Mouse (Mus musculus): ENCODE measurements around the gene Tc2n. TPM values are rescaled to one million over a fixed set of nuclear protein-coding genes. Genes with fewer than 3 reads are reported as not detected.

Tc2n gene
- polyA plus RNA-seq, 1 experiment: 0.10 TPM

GRCm38 (mm10) chr12:101758698-101759097 lies 40.4 kb upstream of the Tc2n start:
- TF ChIP-seq POLR2A (IDR thresholded peaks at IDR 0.05; ENCODE audit: borderline replicate concordance, insufficient read depth, low read length): no peak
- TF ChIP-seq CTCF (IDR thresholded peaks at IDR 0.05; ENCODE audit: borderline replicate concordance, insufficient read depth, low read depth, low read length): no peak
- H3K27me3 ChIP-seq (ENCODE audit: control insufficient read depth, insufficient read depth, low read length): no peaks in the 10 kb centered on the region
- DNase-seq: no peak
- H3K4me3 ChIP-seq (replicated peaks; ENCODE audit: insufficient read depth, low read depth, low read length): no peak overlapping the region
- H3K4me1 ChIP-seq (ENCODE audit: control insufficient read depth, insufficient read depth, low read length): peaks cover 3% of the 10 kb centered on the region; the same call in 1 of the 2 replicates
- H3K27ac ChIP-seq (ENCODE audit: insufficient read depth, low read length): no peak overlapping the region

DNA sequence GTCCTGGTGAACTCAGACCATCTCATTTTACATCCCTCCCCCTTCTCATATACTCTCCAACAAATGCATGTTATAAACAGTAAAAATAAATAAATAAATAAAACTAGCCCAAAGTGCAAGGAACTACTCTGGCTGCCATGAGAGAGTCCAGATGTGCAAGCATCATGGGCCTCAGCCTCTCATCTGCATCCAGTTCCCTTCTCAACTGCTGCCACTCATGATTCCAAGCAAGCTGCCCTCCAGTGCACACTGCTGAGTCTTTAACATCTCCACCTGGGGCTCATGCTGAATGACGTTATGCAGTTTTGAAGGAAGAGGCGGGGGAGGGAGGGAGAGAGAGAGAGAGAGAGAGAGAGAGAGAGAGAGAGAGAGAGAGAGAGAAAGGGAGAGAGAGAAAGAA lies 24.1 kb upstream of the Tc2n start:
- H3K4me3 ChIP-seq (replicated peaks; ENCODE audit: insufficient read depth, low read depth, low read length): no peak overlapping the region
- WGBS: 49% methylated on average over 2 of the region's 2 CpGs
- TF ChIP-seq POLR2A (IDR thresholded peaks at IDR 0.05; ENCODE audit: borderline replicate concordance, insufficient read depth, low read length) (no peak), CTCF (IDR thresholded peaks at IDR 0.05; ENCODE audit: borderline replicate concordance, insufficient read depth, low read depth, low read length) (no peak)
- no peaks in the 10 kb centered on the region for H3K27me3 ChIP-seq (ENCODE audit: control insufficient read depth, insufficient read depth, low read length)
- no peaks in the 10 kb centered on the region for H3K4me1 ChIP-seq (ENCODE audit: control insufficient read depth, insufficient read depth, low read length)
- H3K27ac ChIP-seq (ENCODE audit: insufficient read depth, low read length): no peak overlapping the region
- DNase-seq: no peak

DNA sequence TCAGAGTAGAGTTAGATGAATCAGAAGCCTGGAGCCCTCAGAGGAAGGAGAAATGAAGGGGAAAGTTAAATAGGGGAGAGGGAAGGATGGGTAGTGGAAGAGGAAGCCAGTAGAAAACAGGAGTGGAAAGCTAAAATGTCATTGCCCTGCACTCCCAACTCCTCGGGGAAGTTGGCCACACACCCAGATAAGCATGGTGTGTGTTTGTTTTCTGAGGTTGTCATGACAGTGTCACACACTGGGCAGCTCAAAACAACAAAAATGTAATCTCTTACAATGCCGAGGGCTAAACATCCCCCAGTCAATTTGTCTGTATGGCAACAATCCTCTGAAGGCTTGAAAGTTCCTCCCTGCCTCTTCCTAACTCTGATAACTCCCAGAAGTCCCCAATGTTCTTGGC lies 22.2 kb upstream of the Tc2n start:
- WGBS: 46% methylated on average over 2 of the region's 2 CpGs
- no peaks in the 10 kb centered on the region for H3K4me1 ChIP-seq (ENCODE audit: control insufficient read depth, insufficient read depth, low read length)
- H3K27me3 ChIP-seq (ENCODE audit: control insufficient read depth, insufficient read depth, low read length): no peaks in the 10 kb centered on the region
- no peak for DNase-seq
- TF ChIP-seq POLR2A (IDR thresholded peaks at IDR 0.05; ENCODE audit: borderline replicate concordance, insufficient read depth, low read length) (no peak), CTCF (IDR thresholded peaks at IDR 0.05; ENCODE audit: borderline replicate concordance, insufficient read depth, low read depth, low read length) (no peak)
- no peak overlapping the region for H3K4me3 ChIP-seq (replicated peaks; ENCODE audit: insufficient read depth, low read depth, low read length)
- no peak overlapping the region for H3K27ac ChIP-seq (ENCODE audit: insufficient read depth, low read length)

- Histone ChIP-seq H3K4me1 (ENCODE audit: control insufficient read depth, insufficient read depth, low read length) (no peaks in the 10 kb centered on the region), H3K4me3 (replicated peaks; ENCODE audit: insufficient read depth, low read depth, low read length) (no peak overlapping the region), H3K27me3 (ENCODE audit: control insufficient read depth, insufficient read depth, low read length) (no peaks in the 10 kb centered on the region), H3K27ac (ENCODE audit: insufficient read depth, low read length) (no peak overlapping the region)
- TF ChIP-seq POLR2A (IDR thresholded peaks at IDR 0.05; ENCODE audit: borderline replicate concordance, insufficient read depth, low read length) (no peak), CTCF (IDR thresholded peaks at IDR 0.05; ENCODE audit: borderline replicate concordance, insufficient read depth, low read depth, low read length) (no peak)
- 77% methylated on average over 2 of the region's 2 CpGs for WGBS
- DNase-seq: no peak
Measured at GRCm38 (mm10) chr12:101740045-101740444, 21.7 kb upstream of the Tc2n start.

DNA sequence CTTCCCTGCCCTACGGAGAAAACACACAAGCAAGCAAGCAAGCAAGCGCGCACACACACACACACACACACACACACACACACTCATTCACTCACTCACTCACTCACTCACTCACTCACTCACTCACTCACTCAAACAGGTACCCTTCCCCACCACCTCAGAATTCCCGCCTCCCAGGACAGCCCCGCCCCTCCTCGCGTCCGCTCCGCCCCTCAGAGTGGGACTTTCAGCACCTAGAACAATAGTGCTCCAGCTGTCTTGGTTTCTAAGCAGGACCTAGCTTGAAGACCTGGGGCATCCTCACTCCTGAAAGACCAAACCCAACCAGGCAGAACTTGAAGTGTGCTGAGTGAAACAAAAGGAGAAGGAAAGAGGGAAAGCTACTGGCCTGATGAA lies 430 bp upstream of the Tc2n start:
- TF ChIP-seq POLR2A (IDR thresholded peaks at IDR 0.05; ENCODE audit: borderline replicate concordance, insufficient read depth, low read length) (no peak), CTCF (IDR thresholded peaks at IDR 0.05; ENCODE audit: borderline replicate concordance, insufficient read depth, low read depth, low read length) (no peak)
- H3K4me1 ChIP-seq (ENCODE audit: control insufficient read depth, insufficient read depth, low read length): no peaks in the 10 kb centered on the region
- H3K4me3 ChIP-seq (replicated peaks; ENCODE audit: insufficient read depth, low read depth, low read length): peak overlapping the region; percentile 46
- no peak for DNase-seq
- peaks cover 3% of the 10 kb centered on the region; the same call in 1 of the 2 replicates for H3K27me3 ChIP-seq (ENCODE audit: control insufficient read depth, insufficient read depth, low read length)
- 1% methylated on average over 9 of the region's 9 CpGs for WGBS
- H3K27ac ChIP-seq (ENCODE audit: insufficient read depth, low read length): no peak overlapping the region

DNA sequence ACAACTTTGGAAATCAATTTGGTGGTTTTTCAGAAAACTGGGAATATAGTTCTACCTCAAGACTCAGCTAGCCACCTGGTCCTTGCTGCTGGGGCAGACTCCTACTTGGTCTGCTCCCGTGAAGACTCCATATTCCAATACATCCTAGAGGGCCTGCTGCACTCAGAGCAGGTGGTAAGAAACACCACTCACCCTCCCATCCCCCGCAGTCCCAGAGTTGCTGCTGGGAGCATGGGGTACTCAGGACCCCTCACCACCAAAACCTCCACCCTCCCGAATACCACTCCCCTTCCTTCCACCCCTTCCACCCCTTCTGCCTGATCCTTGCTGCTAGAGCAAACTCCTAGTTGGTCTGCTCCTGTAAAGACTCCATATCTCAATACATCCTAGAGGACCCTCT lies 19.1 kb downstream of the Tc2n start:
- Histone ChIP-seq H3K27me3 (ENCODE audit: control insufficient read depth, insufficient read depth, low read length) (no peaks in the 10 kb centered on the region), H3K4me3 (replicated peaks; ENCODE audit: insufficient read depth, low read depth, low read length) (no peak overlapping the region), H3K27ac (ENCODE audit: insufficient read depth, low read length) (no peak overlapping the region), H3K4me1 (ENCODE audit: control insufficient read depth, insufficient read depth, low read length) (no peaks in the 10 kb centered on the region)
- DNase-seq: no peak
- TF ChIP-seq POLR2A (IDR thresholded peaks at IDR 0.05; ENCODE audit: borderline replicate concordance, insufficient read depth, low read length) (no peak), CTCF (IDR thresholded peaks at IDR 0.05; ENCODE audit: borderline replicate concordance, insufficient read depth, low read depth, low read length) (no peak)
- WGBS: 83% methylated on average over 3 of the region's 3 CpGs

DNA sequence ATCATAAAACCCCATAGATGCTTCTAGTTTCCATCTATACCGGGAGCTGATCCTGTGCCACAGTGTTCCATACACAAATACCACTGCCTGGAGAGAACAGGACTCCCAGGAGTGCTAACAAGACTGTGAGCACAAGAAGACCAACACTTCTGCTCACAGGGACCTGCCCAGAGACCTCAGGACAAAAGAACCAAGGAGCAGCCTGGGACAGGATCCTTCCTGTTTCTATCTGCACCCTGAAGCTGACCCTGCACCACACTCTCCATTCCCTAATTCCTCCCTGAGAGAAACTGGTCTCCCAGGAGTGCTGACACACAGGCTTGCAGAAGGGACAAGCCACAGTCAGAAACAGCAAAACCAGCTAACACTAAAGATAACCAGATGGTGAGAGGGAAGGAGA lies 21.8 kb downstream of the Tc2n start:
- WGBS: 90% methylated on average over 1 of the region's 1 CpGs

GRCm38 (mm10) chr12:101680538-101680937 lies 37.8 kb downstream of the Tc2n start:
- TF ChIP-seq POLR2A (IDR thresholded peaks at IDR 0.05; ENCODE audit: borderline replicate concordance, insufficient read depth, low read length) (no peak), CTCF (IDR thresholded peaks at IDR 0.05; ENCODE audit: borderline replicate concordance, insufficient read depth, low read depth, low read length) (no peak)
- Histone ChIP-seq H3K4me3 (replicated peaks; ENCODE audit: insufficient read depth, low read depth, low read length) (no peak overlapping the region), H3K27me3 (ENCODE audit: control insufficient read depth, insufficient read depth, low read length) (no peaks in the 10 kb centered on the region), H3K4me1 (ENCODE audit: control insufficient read depth, insufficient read depth, low read length) (no peaks in the 10 kb centered on the region), H3K27ac (ENCODE audit: insufficient read depth, low read length) (no peak overlapping the region)
- WGBS: 95% methylated on average over 2 of the region's 2 CpGs
- no peak for DNase-seq

More for the DNA sequence above, 21.8 kb downstream of the Tc2n start:
- Histone ChIP-seq H3K27me3 (ENCODE audit: control insufficient read depth, insufficient read depth, low read length) (no peaks in the 10 kb centered on the region), H3K27ac (ENCODE audit: insufficient read depth, low read length) (no peak overlapping the region), H3K4me1 (ENCODE audit: control insufficient read depth, insufficient read depth, low read length) (no peaks in the 10 kb centered on the region), H3K4me3 (replicated peaks; ENCODE audit: insufficient read depth, low read depth, low read length) (no peak overlapping the region)
- TF ChIP-seq CTCF (IDR thresholded peaks at IDR 0.05; ENCODE audit: borderline replicate concordance, insufficient read depth, low read depth, low read length) (no peak), POLR2A (IDR thresholded peaks at IDR 0.05; ENCODE audit: borderline replicate concordance, insufficient read depth, low read length) (no peak)
- no peak for DNase-seq

All from cerebellum, adult 2 months (tissue).